Mouse (Mus musculus): ENCODE results near the gene Snx20. TPM values are rescaled to one million over a fixed set of nuclear protein-coding genes. Genes with fewer than 3 reads are reported as not detected.
A peak's percentile ranks its signal among the peaks of the same experiment; 100 is the strongest.

The Snx20 gene
- polyA plus RNA-seq (2015; fragmentation: Nextera tagmentation; extraction: Ambion mirVana) = 2.5 and 2.7 TPM in 2 replicates

DNA sequence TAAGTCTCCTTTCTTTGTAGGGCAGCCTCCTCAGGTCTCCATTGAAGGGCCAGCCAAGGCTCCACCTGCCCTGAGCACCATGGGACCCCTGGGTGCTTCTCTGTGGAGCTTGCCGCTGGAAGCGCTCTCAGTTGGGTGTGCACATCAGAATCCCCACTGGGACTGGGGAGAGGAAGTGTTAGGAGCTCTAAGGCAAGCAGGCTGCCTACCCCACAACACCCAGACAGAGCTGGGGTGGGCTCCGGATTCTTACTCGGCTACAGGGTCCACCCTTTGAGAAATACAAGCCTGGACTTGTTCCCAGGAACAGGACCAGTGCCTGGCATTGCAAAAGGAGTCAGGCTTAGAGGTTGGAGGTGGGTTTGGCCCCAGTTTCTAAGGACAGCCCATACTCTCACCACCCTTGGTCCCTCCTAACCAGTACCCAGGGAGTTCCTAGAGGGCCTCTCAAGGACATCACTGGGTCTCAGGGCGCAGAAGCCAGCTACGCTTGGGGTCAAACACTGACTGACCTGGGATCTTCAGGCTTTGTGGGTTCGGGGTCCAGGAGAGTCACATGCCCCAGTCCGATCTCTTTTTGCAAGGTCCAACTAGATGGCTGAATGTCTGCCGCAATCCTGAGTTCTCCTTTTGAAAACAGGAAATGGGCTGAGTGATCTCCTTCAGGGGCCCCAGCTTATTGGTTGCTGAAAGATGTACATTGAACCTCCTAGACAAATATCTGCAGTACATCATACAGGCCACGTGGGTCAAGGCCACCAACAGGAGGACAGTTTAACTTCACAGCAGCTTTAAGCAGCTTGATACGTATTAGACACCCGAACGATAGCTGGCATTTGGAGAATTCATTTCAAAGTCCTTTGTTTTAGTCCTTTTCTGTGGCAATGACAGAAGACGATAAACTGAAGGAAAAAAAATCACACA, at the start of gene Snx20:
TSS of gene Snx20 (minus strand) at position 655 of the 924 bp plus-strand sequence.
- 66% methylated on average over 14 of the region's 14 CpGs for WGBS
- Histone ChIP-seq H3K27me3 (ENCODE audit: control insufficient read depth, insufficient read depth, low read depth, low read length) (no peaks in the 10 kb centered on the region), H3K9ac (ENCODE audit: low read length) (peak within 1 kb of the TSS; percentile 39; the same call in 1 of the 2 replicates), H3K27ac (ENCODE audit: low read length) (no peak within 1 kb of the TSS), H3K36me3 (ENCODE audit: control insufficient read depth, insufficient read depth, low read length) (no peaks in the 10 kb centered on the region), H3K9me3 (ENCODE audit: control insufficient read depth, low read length) (no peaks in the 10 kb centered on the region), H3K4me3 (ENCODE audit: low read length) (peak within 1 kb of the TSS; percentile 29), H3K4me1 (replicated peaks; ENCODE audit: control insufficient read depth, insufficient read depth, low read length) (peaks cover 5% of the 10 kb centered on the region), H3K4me2 (ENCODE audit: low read depth, low read length) (peak within 1 kb of the TSS; percentile 32)
- ATAC-seq (ENCODE audit: low read depth) = peak; percentile 43; the same call in 1 of the 2 replicates

DNA sequence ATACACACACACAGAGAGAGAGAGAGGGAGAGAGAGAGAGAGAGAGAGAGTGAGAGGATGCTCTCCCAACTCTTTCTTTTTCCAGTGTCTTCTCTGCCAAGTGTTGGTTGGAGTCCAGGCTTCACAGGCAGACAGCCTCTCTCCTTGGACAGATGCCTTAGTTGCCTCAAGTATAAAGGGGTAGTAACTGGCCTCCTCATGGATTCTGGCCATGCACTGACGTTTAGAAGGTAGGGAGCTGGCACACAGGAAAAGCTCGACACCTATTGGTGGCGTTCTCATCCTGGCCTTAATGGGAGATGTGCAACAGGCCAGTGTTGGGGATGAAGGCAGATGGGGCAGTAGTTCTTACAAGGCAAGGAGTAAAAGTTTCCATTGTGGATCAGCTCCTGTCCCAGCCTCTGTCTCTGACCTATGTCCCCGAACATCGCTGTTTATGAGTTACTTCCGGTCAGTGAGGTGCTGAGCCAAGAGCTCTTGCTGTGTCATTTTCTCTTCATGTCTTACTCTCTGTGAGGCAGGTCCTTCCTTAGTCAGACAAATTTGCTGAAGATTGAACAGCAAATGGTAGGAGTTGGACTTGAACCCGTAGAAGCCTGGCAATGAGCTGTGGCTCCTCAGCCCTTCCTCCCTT, 47.8 kb upstream of the Snx20 start:
- no peak overlapping the region for H3K4me3 ChIP-seq (ENCODE audit: low read length)
- H3K27ac ChIP-seq (ENCODE audit: low read length) = no peak overlapping the region
- peak; percentile 55 for ATAC-seq (ENCODE audit: low read depth)
- H3K36me3 ChIP-seq (ENCODE audit: control insufficient read depth, insufficient read depth, low read length) = no peaks in the 10 kb centered on the region
- WGBS = 67% methylated on average over 7 of the region's 7 CpGs
- no peaks in the 10 kb centered on the region for H3K9me3 ChIP-seq (ENCODE audit: control insufficient read depth, low read length)
- H3K9ac ChIP-seq (ENCODE audit: low read length) = no peak overlapping the region
- 0 out of 2 replicates have a peak, but pooled peaks cover 3% of the 10 kb centered on the region for H3K4me1 ChIP-seq (replicated peaks; ENCODE audit: control insufficient read depth, insufficient read depth, low read length)
- no peaks in the 10 kb centered on the region for H3K27me3 ChIP-seq (ENCODE audit: control insufficient read depth, insufficient read depth, low read depth, low read length)
- no peak overlapping the region for H3K4me2 ChIP-seq (ENCODE audit: low read depth, low read length)

GRCm38 (mm10) chr8:88681046-88681445, 45.1 kb upstream of the Snx20 start:
- ATAC-seq (ENCODE audit: low read depth) = no peak

GRCm38 (mm10) chr8:88680566-88680965, 44.6 kb upstream of the Snx20 start:
- Histone ChIP-seq H3K27ac (ENCODE audit: low read length) (no peak overlapping the region), H3K36me3 (ENCODE audit: control insufficient read depth, insufficient read depth, low read length) (no peaks in the 10 kb centered on the region), H3K27me3 (ENCODE audit: control insufficient read depth, insufficient read depth, low read depth, low read length) (no peaks in the 10 kb centered on the region), H3K9me3 (ENCODE audit: control insufficient read depth, low read length) (no peaks in the 10 kb centered on the region), H3K4me2 (ENCODE audit: low read depth, low read length) (no peak overlapping the region), H3K4me3 (ENCODE audit: low read length) (no peak overlapping the region), H3K9ac (ENCODE audit: low read length) (no peak overlapping the region), H3K4me1 (replicated peaks; ENCODE audit: control insufficient read depth, insufficient read depth, low read length) (0 out of 2 replicates have a peak, but pooled peaks cover 3% of the 10 kb centered on the region)
- WGBS = 94% methylated on average over 2 of the region's 2 CpGs
- no peak for ATAC-seq (ENCODE audit: low read depth)

More at GRCm38 (mm10) chr8:88681046-88681445, 45.1 kb upstream of the Snx20 start:
- Histone ChIP-seq H3K4me1 (replicated peaks; ENCODE audit: control insufficient read depth, insufficient read depth, low read length) (0 out of 2 replicates have a peak, but pooled peaks cover 3% of the 10 kb centered on the region), H3K4me3 (ENCODE audit: low read length) (no peak overlapping the region), H3K36me3 (ENCODE audit: control insufficient read depth, insufficient read depth, low read length) (no peaks in the 10 kb centered on the region), H3K9me3 (ENCODE audit: control insufficient read depth, low read length) (no peaks in the 10 kb centered on the region), H3K9ac (ENCODE audit: low read length) (no peak overlapping the region), H3K4me2 (ENCODE audit: low read depth, low read length) (no peak overlapping the region), H3K27me3 (ENCODE audit: control insufficient read depth, insufficient read depth, low read depth, low read length) (no peaks in the 10 kb centered on the region), H3K27ac (ENCODE audit: low read length) (no peak overlapping the region)
- 78% methylated on average over 8 of the region's 8 CpGs for WGBS

- Histone ChIP-seq H3K4me3 (ENCODE audit: low read length) (no peak overlapping the region), H3K27ac (ENCODE audit: low read length) (no peak overlapping the region), H3K4me1 (replicated peaks; ENCODE audit: control insufficient read depth, insufficient read depth, low read length) (no peaks in the 10 kb centered on the region), H3K4me2 (ENCODE audit: low read depth, low read length) (no peak overlapping the region), H3K27me3 (ENCODE audit: control insufficient read depth, insufficient read depth, low read depth, low read length) (no peaks in the 10 kb centered on the region), H3K36me3 (ENCODE audit: control insufficient read depth, insufficient read depth, low read length) (no peaks in the 10 kb centered on the region), H3K9ac (ENCODE audit: low read length) (no peak overlapping the region), H3K9me3 (ENCODE audit: control insufficient read depth, low read length) (no peaks in the 10 kb centered on the region)
- ATAC-seq (ENCODE audit: low read depth) = no peak
- WGBS = 77% methylated on average over 8 of the region's 8 CpGs
These were observed 41.1 kb upstream of the Snx20 start for GRCm38 (mm10) chr8:88677071-88677470.

- no peak overlapping the region for H3K4me3 ChIP-seq (ENCODE audit: low read length)
- H3K27me3 ChIP-seq (ENCODE audit: control insufficient read depth, insufficient read depth, low read depth, low read length) = no peaks in the 10 kb centered on the region
- no peaks in the 10 kb centered on the region for H3K4me1 ChIP-seq (replicated peaks; ENCODE audit: control insufficient read depth, insufficient read depth, low read length)
- H3K36me3 ChIP-seq (ENCODE audit: control insufficient read depth, insufficient read depth, low read length) = no peaks in the 10 kb centered on the region
- no peak for ATAC-seq (ENCODE audit: low read depth)
- H3K27ac ChIP-seq (ENCODE audit: low read length) = no peak overlapping the region
- no peak overlapping the region for H3K9ac ChIP-seq (ENCODE audit: low read length)
- H3K4me2 ChIP-seq (ENCODE audit: low read depth, low read length) = no peak overlapping the region
- WGBS = 84% methylated on average over 12 of the region's 12 CpGs
- H3K9me3 ChIP-seq (ENCODE audit: control insufficient read depth, low read length) = no peaks in the 10 kb centered on the region
These were observed 39.6 kb upstream of the Snx20 start for GRCm38 (mm10) chr8:88675372-88676165.

DNA sequence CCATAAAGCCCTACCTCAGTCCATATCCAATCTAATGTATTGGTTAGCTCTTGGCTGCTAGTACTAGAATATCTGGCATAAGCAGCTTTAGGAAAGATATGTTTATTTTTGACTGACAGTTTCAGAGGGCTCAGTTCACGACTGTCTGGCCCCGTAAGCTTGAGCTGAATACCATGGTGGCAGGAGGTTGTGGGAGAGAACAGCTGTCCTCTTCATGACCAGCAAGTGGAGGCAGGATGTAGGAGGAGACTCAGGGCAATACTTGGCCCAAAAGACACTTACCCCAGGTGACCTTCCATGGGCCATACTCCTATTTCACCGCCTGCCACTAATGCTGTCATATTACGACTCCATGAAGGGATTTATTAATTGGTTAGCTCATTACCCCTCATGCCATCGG, 37.9 kb upstream of the Snx20 start:
- ATAC-seq (ENCODE audit: low read depth) = no peak
- Histone ChIP-seq H3K27ac (ENCODE audit: low read length) (no peak overlapping the region), H3K27me3 (ENCODE audit: control insufficient read depth, insufficient read depth, low read depth, low read length) (no peaks in the 10 kb centered on the region), H3K9me3 (ENCODE audit: control insufficient read depth, low read length) (no peaks in the 10 kb centered on the region), H3K4me3 (ENCODE audit: low read length) (no peak overlapping the region), H3K4me1 (replicated peaks; ENCODE audit: control insufficient read depth, insufficient read depth, low read length) (no peaks in the 10 kb centered on the region), H3K9ac (ENCODE audit: low read length) (no peak overlapping the region), H3K36me3 (ENCODE audit: control insufficient read depth, insufficient read depth, low read length) (no peaks in the 10 kb centered on the region), H3K4me2 (ENCODE audit: low read depth, low read length) (no peak overlapping the region)
- WGBS = 74% methylated on average over 5 of the region's 5 CpGs

GRCm38 (mm10) chr8:88671575-88671974, 35.6 kb upstream of the Snx20 start:
- no peak overlapping the region for H3K4me2 ChIP-seq (ENCODE audit: low read depth, low read length)
- no peaks in the 10 kb centered on the region for H3K27me3 ChIP-seq (ENCODE audit: control insufficient read depth, insufficient read depth, low read depth, low read length)
- no peak for ATAC-seq (ENCODE audit: low read depth)
- no peaks in the 10 kb centered on the region for H3K9me3 ChIP-seq (ENCODE audit: control insufficient read depth, low read length)
- H3K4me1 ChIP-seq (replicated peaks; ENCODE audit: control insufficient read depth, insufficient read depth, low read length) = no peaks in the 10 kb centered on the region; the same call in 1 of the 2 replicates
- H3K27ac ChIP-seq (ENCODE audit: low read length) = no peak overlapping the region
- H3K9ac ChIP-seq (ENCODE audit: low read length) = no peak overlapping the region
- no peak overlapping the region for H3K4me3 ChIP-seq (ENCODE audit: low read length)
- 71% methylated on average over 10 of the region's 10 CpGs for WGBS
- H3K36me3 ChIP-seq (ENCODE audit: control insufficient read depth, insufficient read depth, low read length) = no peaks in the 10 kb centered on the region
